Mouse (Mus musculus) embryo, embryonic 10.5 days (tissue): ENCODE results near the gene Pcsk2.

ENCODE experiments used
- DNase-seq: peaks from one replicate; pipeline ENCODE4 v3.0.0-alpha.2; 2015; ENCODE audit warnings: low spot score

Pcsk2 gene

GRCm38 (mm10) chr2:143838698-143839097, 292.7 kb downstream of the Pcsk2 start:
- DNase-seq: no peak

GRCm38 (mm10) chr2:143839458-143839857, 293.5 kb downstream of the Pcsk2 start:
- DNase-seq: no peak

DNA sequence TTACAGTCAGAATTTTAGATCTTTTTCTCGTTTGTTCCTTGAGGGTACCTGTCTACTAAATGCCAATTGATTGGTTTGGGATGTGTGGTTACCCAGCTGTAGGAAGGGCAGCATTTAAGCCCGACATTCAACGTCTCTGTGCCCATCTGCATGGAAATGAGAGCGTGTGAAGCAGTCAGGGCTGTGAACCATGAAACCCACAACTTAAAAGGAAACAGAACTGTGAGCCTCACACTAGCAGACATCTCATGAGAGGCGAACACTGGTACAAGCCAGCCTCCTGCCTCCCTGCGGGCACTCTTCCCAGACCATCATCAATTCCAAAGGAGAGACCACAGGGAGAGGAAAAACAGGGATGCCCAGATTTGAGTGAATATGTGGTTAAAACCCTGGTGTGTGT, 294.9 kb downstream of the Pcsk2 start:
- no peak for DNase-seq

DNA sequence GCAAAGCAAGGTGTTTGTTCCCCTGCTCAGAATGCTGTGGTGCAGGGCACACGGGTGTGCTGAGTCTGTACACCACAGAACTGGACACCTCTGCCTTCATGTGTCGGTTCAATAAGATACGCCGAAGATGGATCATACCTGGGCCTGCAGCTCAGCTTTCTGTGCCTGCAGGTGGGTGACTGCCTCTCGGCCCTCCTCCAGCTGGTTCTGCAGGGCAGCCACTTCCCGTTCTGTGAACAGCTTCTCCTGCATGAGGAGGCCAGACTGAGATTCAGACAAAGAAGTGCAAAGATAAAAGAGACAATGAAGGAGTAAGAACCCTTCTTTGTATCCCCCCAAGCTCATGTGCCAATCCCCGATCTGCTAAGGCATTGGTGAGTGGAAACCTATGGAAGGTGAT, 295.6 kb downstream of the Pcsk2 start:
- DNase-seq: no peak

DNA sequence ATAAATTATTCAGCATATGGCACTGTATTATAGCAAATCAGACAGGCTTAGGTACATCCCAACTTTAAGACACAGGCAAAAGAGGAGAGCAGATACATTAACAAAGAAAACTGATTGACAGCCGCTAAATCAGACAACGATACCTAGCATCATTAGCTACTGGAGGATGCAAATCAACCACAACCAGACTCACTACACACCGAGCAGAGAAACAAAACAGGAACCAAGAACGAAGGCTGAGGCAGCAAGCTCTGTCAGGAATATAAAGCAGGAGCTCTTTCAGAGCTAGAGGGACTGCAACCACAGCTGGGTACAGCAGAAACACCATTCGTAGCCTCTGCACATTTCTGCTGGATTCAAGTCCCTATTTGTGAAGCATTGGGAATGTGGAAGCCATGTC, 298.8 kb downstream of the Pcsk2 start:
- no peak for DNase-seq

DNA sequence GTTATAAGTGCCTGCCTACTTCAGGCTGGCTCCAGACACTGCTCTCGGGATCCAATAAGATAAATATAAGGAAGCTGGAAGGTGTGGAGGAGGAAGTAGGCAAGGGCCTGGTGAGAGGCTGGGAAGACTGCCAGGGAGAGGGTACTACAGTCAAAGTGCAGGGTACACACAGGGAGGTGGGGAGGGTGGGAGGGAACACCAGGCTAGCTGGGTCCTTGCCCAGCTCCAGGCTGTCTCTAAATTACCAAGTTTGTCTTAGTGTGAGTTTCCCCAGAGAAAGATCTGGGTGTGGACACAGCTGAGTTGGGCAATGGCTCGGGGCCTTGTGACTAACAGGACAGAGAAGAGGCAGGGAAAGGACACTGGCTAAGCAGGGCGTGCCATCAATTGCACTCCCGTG, 300.8 kb downstream of the Pcsk2 start:
- no peak for DNase-seq

DNA sequence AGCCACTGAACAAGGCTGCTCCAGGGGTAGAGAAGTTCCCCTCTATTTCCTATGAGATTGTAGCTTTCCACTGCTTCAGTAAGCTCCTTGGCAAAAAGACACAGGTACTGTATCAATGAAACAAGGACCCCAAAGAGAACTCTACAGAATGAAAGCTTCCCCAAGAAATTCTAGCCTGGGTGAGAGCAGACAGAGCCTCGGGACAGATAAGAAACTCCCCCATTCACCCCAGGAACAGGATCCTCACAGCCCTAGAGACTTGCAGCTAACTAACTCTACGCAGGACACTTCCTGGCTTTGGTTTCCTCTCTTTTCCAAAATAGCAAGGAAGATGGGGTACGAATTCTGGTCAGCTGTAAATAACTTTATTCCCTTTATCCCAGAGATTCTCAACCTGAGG, 301.3 kb downstream of the Pcsk2 start:
- no peak for DNase-seq

- DNase-seq: no peak
Observed at GRCm38 (mm10) chr2:143851354-143852221, 305.6 kb downstream of the Pcsk2 start.

- DNase-seq: no peak
Observed at GRCm38 (mm10) chr2:143852295-143853275, 306.6 kb downstream of the Pcsk2 start.

GRCm38 (mm10) chr2:143853447-143853846, 307.5 kb downstream of the Pcsk2 start:
- DNase-seq: no peak

- DNase-seq: no peak
Observed at GRCm38 (mm10) chr2:143859166-143859565, 313.2 kb downstream of the Pcsk2 start.

DNA sequence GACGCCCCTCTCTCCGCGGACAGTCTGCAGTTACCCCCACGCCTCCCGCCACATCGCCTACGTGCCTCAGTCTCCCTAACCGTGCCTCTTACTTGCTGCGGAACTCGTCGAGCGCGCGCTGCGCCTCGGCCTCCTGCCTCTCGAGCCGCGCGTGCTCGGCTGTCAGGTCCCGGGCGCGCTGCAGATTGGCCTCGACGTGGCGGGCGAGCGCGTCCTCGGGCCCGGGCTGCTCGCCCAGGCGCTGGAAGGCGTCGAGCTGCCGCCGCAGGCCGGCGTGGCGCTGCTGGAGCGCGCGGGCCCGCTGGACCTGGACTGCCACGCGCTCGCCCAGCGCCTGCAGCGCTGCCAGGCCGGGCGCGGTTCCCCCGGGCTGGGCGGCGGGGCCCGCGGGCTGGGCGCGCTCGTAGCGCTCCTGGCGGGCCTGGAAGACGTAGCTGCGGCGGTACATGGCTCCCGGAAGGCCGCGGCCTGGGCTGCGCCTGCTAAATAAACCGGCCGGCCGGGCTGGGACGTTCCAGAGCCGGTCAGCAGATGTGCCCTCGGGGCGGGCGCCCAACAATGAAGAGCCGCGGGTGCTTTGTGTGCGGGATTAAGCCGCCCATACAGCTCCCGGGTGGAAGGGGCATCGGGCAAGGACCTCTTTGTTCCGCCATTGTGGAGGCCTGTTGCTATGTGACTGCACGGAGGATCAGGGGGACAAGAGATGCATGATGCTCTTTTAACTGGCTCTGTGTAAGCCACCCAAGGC, 316.7 kb downstream of the Pcsk2 start, which contains the start of gene Bfsp1:
Gene Bfsp1 (minus strand): TSS at position 690 of the 748 bp plus-strand sequence.
- DNase-seq: peak; percentile 79

- peak; percentile 4 for DNase-seq
Observed at GRCm38 (mm10) chr2:143864600-143864999, 318.6 kb downstream of the Pcsk2 start.
